Mouse (Mus musculus): ENCODE data around the gene Itgav.

GRCm38 (mm10) chr2:83748581-83749118 lies 24.5 kb downstream of the Itgav start:
- TF ChIP-seq KAT2A (conservative IDR thresholded peaks at IDR 0.05; ENCODE audit: low read depth, low read length) (no peak), CTCF (IDR thresholded peaks at IDR 0.05 in 2 of 3, conservative IDR thresholded peaks at IDR 0.05 in 1 of 3; ENCODE audit: control insufficient read depth in 1 of 3, insufficient read depth in 1 of 3, low read depth in 2 of 3, low read length in 3 of 3, poor library complexity in 1 of 3, severe bottlenecking in 1 of 3) (no peak), POLR2A (IDR thresholded peaks at IDR 0.05; ENCODE audit: control insufficient read depth in 1 of 2, insufficient read depth in 1 of 2, low read depth in 1 of 2, low read length in 2 of 2, poor library complexity in 1 of 2) (no peak), MAFK (IDR thresholded peaks at IDR 0.05; ENCODE audit: borderline replicate concordance, low read depth, low read length) (no peak)
